Mouse (Mus musculus): ENCODE measurements around the gene Gm14781. TPM values are rescaled to one million over a fixed set of nuclear protein-coding genes. Genes with fewer than 3 reads are reported as not detected.
"Not testable (repeated sequence)": the region's sequence is repeated elsewhere in the genome, so short reads cannot be mapped to it uniquely, and the experiment has no call there.

Gene Gm14781
- total RNA-seq (2012; rRNA removed) (not detected in 2 replicates), polyA plus RNA-seq (2012; ENCODE audit: insufficient read depth in 1 of 2, insufficient read length in 2 of 2, low read depth in 1 of 2, low replicate concordance in 2 of 2, missing spikeins in 1 of 2) (not detected)

- H3K27ac ChIP-seq (ENCODE audit: control insufficient read depth, low read depth, low read length); H3K9me3 ChIP-seq (replicated peaks; ENCODE audit: insufficient read depth, low read length); DNase-seq (ENCODE audit: low read depth, low spot score); H3K4me1 ChIP-seq (ENCODE audit: control insufficient read depth in 1 of 2, insufficient read depth in 2 of 2, low read length in 2 of 2); H3K27me3 ChIP-seq (ENCODE audit: control insufficient read depth in 1 of 2, insufficient read depth in 2 of 2, low read length in 2 of 2); H3K36me3 ChIP-seq (ENCODE audit: control insufficient read depth in 1 of 2, insufficient read depth in 2 of 2, low read length in 2 of 2); H3K79me2 ChIP-seq (ENCODE audit: control insufficient read depth, insufficient read depth, low read length, poor library complexity); H3K9ac ChIP-seq (ENCODE audit: control insufficient read depth, low read depth, low read length, poor library complexity, severe bottlenecking); H3K4me3 ChIP-seq (ENCODE audit: control insufficient read depth in 1 of 2, insufficient read depth in 1 of 2, low read depth in 2 of 2, low read length in 2 of 2): not testable (repeated sequence)
Observed at GRCm38 (mm10) chrX:91631894-91632293, at the start of gene Gm14781. TSS of gene Gm14781 (plus strand) at chrX:91632194.

- H3K4me3 ChIP-seq (ENCODE audit: control insufficient read depth in 1 of 2, insufficient read depth in 1 of 2, low read depth in 2 of 2, low read length in 2 of 2); H3K27me3 ChIP-seq (ENCODE audit: control insufficient read depth in 1 of 2, insufficient read depth in 2 of 2, low read length in 2 of 2); DNase-seq (ENCODE audit: low read depth, low spot score); H3K36me3 ChIP-seq (ENCODE audit: control insufficient read depth in 1 of 2, insufficient read depth in 2 of 2, low read length in 2 of 2); H3K9me3 ChIP-seq (replicated peaks; ENCODE audit: insufficient read depth, low read length); H3K27ac ChIP-seq (ENCODE audit: control insufficient read depth, low read depth, low read length); H3K9ac ChIP-seq (ENCODE audit: control insufficient read depth, low read depth, low read length, poor library complexity, severe bottlenecking); H3K4me1 ChIP-seq (ENCODE audit: control insufficient read depth in 1 of 2, insufficient read depth in 2 of 2, low read length in 2 of 2); H3K79me2 ChIP-seq (ENCODE audit: control insufficient read depth, insufficient read depth, low read length, poor library complexity): not testable (repeated sequence)
Observed at GRCm38 (mm10) chrX:91654964-91655575, 23.1 kb downstream of the Gm14781 start.

Other genes starting within 250 kb of the Gm14781 start
- gene Gm5072, start 239.7 kb upstream of the Gm14781 start, total RNA-seq (2012; rRNA removed), result not detected in 2 replicates
- gene Gm5072, start 239.7 kb upstream of the Gm14781 start, polyA plus RNA-seq (2012; ENCODE audit: insufficient read depth in 1 of 2, insufficient read length in 2 of 2, low read depth in 1 of 2, low replicate concordance in 2 of 2, missing spikeins in 1 of 2), result not detected
- not detected in 2 replicates for gene Gm8914, start 152.1 kb upstream of the Gm14781 start, total RNA-seq (2012; rRNA removed)
- gene Gm8914, start 152.1 kb upstream of the Gm14781 start, polyA plus RNA-seq (2012; ENCODE audit: insufficient read depth in 1 of 2, insufficient read length in 2 of 2, low read depth in 1 of 2, low replicate concordance in 2 of 2, missing spikeins in 1 of 2), result not detected
- not detected in 2 replicates for gene 1700084M14Rik, start 56.3 kb upstream of the Gm14781 start, total RNA-seq (2012; rRNA removed)
- not detected for gene 1700084M14Rik, start 56.3 kb upstream of the Gm14781 start, polyA plus RNA-seq (2012; ENCODE audit: insufficient read depth in 1 of 2, insufficient read length in 2 of 2, low read depth in 1 of 2, low replicate concordance in 2 of 2, missing spikeins in 1 of 2)
- gene Mageb5, start 150.8 kb downstream of the Gm14781 start, total RNA-seq (2012; rRNA removed), result not detected in 2 replicates
- gene Mageb5, start 150.8 kb downstream of the Gm14781 start, polyA plus RNA-seq (2012; ENCODE audit: insufficient read depth in 1 of 2, insufficient read length in 2 of 2, low read depth in 1 of 2, low replicate concordance in 2 of 2, missing spikeins in 1 of 2), result not detected